Mouse (Mus musculus): Measurements from ENCODE around the gene Sfxn5.

- no peak for TF ChIP-seq POLR2A (IDR thresholded peaks at IDR 0.05; ENCODE audit: low read depth, low read length)
- no peak for TF ChIP-seq CTCF (IDR thresholded peaks at IDR 0.05; ENCODE audit: extremely low read depth, insufficient read depth, insufficient read length, insufficient replicate concordance)
Observed at GRCm38 (mm10) chr6:85368722-85369121, 35.5 kb upstream of the Sfxn5 start.

All from spleen, adult 2 months (tissue).